21 mouse cellular contexts compared by ENCODE assay signal in genomic region chr13:102640171-102640570, GRCm38 (mm10).
"Had no signal": no experiment of that assay in that cellular context is flagged by ENCODE, and none has a peak within 500 bp of the region (broad histone marks: within the 10 kb centered on the region; RNA-seq: fewer than 3 reads in every experiment).

No protein-coding gene starts in this region.

- H3K4me3 ChIP-seq: liver, embryonic 13.5 days; liver, embryonic 15.5 days; midbrain, embryonic 10.5 days; midbrain, embryonic 12.5 days; myocyte; neural tube, embryonic 13.5 days; neural tube, embryonic 15.5 days; stomach, embryonic 15.5 days had no signal

- H3K4me1 ChIP-seq: liver, embryonic 15.5 days; stomach, embryonic 15.5 days had no signal

- H3K9me3 ChIP-seq: liver, embryonic 13.5 days; liver, embryonic 15.5 days; midbrain, embryonic 10.5 days; neural tube, embryonic 13.5 days; neural tube, embryonic 15.5 days; stomach, embryonic 15.5 days had no signal

- DNase-seq: liver, embryonic 13.5 days; lung, adult 2 months; lung, postnatal 14 days; lung, postnatal 36 days; midbrain, embryonic 14.5 days; retina, postnatal 1 day; right cerebral cortex, adult 18-20 months; right cerebral cortex, postnatal 25 days; right cerebral cortex, postnatal 4 days; spleen, adult 18-20 months; thymus, adult 18-20 months; thymus, postnatal 14 days; thymus, postnatal 36 days had no signal

- H3K9ac ChIP-seq: liver, embryonic 13.5 days; liver, embryonic 15.5 days; midbrain, embryonic 12.5 days; neural tube, embryonic 13.5 days; neural tube, embryonic 15.5 days; stomach, embryonic 15.5 days had no signal

- H3K27ac ChIP-seq: liver, embryonic 13.5 days; liver, embryonic 15.5 days; midbrain, embryonic 10.5 days; midbrain, embryonic 12.5 days; neural tube, embryonic 13.5 days; neural tube, embryonic 15.5 days; stomach, embryonic 15.5 days had no signal

- H3K4me2 ChIP-seq: liver, embryonic 13.5 days; liver, embryonic 15.5 days; midbrain, embryonic 12.5 days; neural tube, embryonic 13.5 days; neural tube, embryonic 15.5 days; stomach, embryonic 15.5 days had no signal

- ATAC-seq: midbrain, embryonic 16.5 days had no signal

- H3K27me3 ChIP-seq: liver, embryonic 13.5 days; liver, embryonic 15.5 days; stomach, embryonic 15.5 days had no signal

- H3K36me3 ChIP-seq: liver, embryonic 13.5 days; liver, embryonic 15.5 days; midbrain, embryonic 10.5 days; midbrain, embryonic 12.5 days; neural tube, embryonic 13.5 days; neural tube, embryonic 15.5 days; stomach, embryonic 15.5 days had no signal
